Mouse (Mus musculus): ENCODE data around the gene Asf1a.
"Not testable (repeated sequence)": the region's sequence is repeated elsewhere in the genome, so short reads cannot be mapped to it uniquely, and the experiment has no call there.

Asf1a gene

DNA sequence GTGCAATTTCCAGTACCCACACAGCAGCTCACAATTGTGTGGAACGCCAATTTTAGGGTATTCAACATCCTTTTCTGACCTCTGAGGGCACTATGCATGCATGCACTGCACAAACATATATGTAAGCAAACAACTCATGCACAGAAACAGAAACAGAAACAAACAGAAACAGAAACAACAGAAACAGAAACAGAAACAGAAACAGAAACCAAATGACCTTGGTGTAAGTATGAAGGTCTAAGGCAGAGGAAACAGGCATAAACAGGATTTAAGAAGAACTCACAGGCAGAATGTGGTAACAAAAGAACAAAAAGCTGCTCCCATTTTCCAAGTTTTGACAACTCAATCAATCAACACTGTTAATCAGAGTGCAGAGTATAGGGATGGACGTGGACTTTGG lies 54.1 kb downstream of the Asf1a start:
- DNase-seq, result no peak

DNA sequence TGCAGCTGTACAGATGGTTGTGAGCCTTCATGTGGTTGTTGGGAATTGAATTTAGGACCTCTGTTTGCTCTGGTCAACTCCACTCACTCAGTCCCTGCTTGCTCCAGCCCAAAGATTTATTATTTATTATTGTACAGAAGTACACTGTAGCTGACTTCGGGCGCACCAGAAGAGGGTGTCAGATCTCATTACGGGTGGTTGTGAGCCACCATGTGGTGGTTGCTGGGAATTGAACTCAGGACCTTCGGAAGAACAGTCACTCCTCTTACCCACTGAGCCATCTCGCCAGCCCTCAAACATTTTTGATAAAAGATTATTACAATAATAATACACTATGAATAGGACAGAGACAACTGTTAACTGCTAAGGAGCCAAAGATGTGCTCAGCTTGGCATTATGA lies 57.7 kb downstream of the Asf1a start:
- DNase-seq, result not testable (repeated sequence)
